Mouse (Mus musculus) intestine, embryonic 16.5 days (tissue): Measurements from ENCODE around the gene Capn7. TPM values are rescaled to one million over a fixed set of nuclear protein-coding genes. Genes with fewer than 3 reads are reported as not detected.

Experiments used
- ATAC-seq: fragments of 200-750 bp; cut with Nextera tagmentation; 2 replicates; pipeline ENCODE4 v1.8.0; 2017; ENCODE audit warnings: moderate TSS enrichment, moderate library complexity
- H3K27ac ChIP-seq: fragments of 300-500 bp; sonication (generic); 2 replicates; pipeline ENCODE4 v1.5.1; 2014; ENCODE audit warnings: mild to moderate bottlenecking, low read length
- H3K27me3 ChIP-seq: fragments of 300-500 bp; sonication (generic); replicated peaks from 2 replicates; pipeline ENCODE4 v1.6.1; 2014; ENCODE audit warnings: low read length, control low read depth, mixed read lengths; ENCODE audit not compliant: control insufficient read depth, insufficient read depth
- H3K36me3 ChIP-seq: fragments of 300-500 bp; sonication (generic); 2 replicates; pipeline ENCODE4 v1.6.1; 2014; ENCODE audit warnings: low read length, control low read depth; ENCODE audit not compliant: control insufficient read depth, insufficient read depth
- H3K4me1 ChIP-seq: fragments of 300-500 bp; sonication (generic); 2 replicates; pipeline ENCODE4 v1.6.1; 2014; ENCODE audit warnings: low read length, control low read depth, mixed read lengths; ENCODE audit not compliant: control insufficient read depth, insufficient read depth
- H3K4me2 ChIP-seq: fragments of 300-500 bp; sonication (generic); 2 replicates; pipeline ENCODE4 v1.6.1; 2014; ENCODE audit warnings: low read depth, low read length, control low read depth
- H3K4me3 ChIP-seq: fragments of 300-500 bp; sonication (generic); 2 replicates; pipeline ENCODE4 v1.5.1; 2014; ENCODE audit warnings: mild to moderate bottlenecking, low read length
- H3K9ac ChIP-seq: fragments of 300-500 bp; sonication (generic); 2 replicates; pipeline ENCODE4 v1.6.1; 2014; ENCODE audit warnings: low read depth, low read length
- H3K9me3 ChIP-seq: fragments of 300-500 bp; sonication (generic); 2 replicates; pipeline ENCODE4 v1.6.1; 2016; ENCODE audit warnings: low read length, control low read depth; ENCODE audit not compliant: control insufficient read depth
- WGBS: fragments of 180-500 bp; shearing (Covaris S2); extraction: QIAGEN DNeasy Blood & Tissue Kit; methylation state at CpG from one replicate; pipeline ENCODE4 v1.1.7; 2014; 5-methylcytosine and 5-hydroxymethylcytosine counted together
- polyA plus RNA-seq: library from polyadenylated mRNA; unstranded; fragments of >200 nt; fragmentation: Nextera tagmentation; extraction: Ambion mirVana; gene quantifications from 2 replicates; pipeline ENCODE4 v1.2.1, GENCODE M21; 2015

Gene Capn7
- polyA plus RNA-seq: 31.7 and 32.8 TPM in 2 replicates

DNA sequence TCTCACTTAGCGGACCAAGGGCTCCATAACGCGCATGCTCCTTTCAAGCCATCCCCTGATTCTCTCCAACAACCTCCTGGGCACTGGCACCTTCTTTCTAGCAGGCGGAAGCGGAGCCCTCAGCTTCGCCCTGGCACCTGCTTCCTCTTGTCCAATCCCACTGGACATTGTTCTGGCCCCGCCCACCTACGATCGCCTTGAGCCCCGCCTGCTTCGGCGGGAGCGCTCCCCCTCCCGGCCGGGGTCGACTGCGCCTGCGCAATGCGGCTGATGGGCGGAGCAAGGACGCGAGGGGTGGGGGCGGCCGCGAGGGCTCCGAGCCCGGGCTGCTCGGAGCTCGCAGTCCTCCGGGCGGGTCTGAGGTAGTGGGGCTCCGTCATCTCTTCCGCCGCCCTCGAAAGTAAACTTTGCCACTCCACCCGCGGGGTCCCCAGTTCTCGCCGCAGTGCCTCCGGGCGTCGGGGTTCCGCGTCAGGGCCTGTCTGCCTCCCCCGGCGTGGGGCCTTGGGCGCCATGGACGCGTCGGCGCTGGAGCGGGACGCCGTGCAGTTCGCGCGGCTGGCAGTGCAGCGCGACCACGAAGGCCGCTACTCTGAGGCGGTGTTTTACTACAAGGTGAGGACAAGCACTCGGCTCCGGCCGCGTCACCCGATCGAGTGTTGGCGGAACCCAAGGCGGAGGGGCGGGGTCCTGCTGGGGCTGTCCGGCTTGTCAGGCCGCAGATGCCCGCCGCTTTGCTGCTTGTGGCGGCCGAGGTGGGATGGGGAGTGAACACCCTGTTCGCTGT, at the start of gene Capn7:
Gene Capn7 (plus strand): TSS at position 270 of the 787 bp plus-strand sequence.
- H3K36me3 ChIP-seq: no peaks in the 10 kb centered on the region
- H3K4me3 ChIP-seq: peak within 1 kb of the TSS; percentile 87
- H3K4me1 ChIP-seq: 0 out of 2 replicates have a peak, but pooled peaks cover 2% of the 10 kb centered on the region
- no peaks in the 10 kb centered on the region for H3K9me3 ChIP-seq
- H3K27ac ChIP-seq: peak within 1 kb of the TSS; percentile 96
- ATAC-seq: peak; percentile 98
- peak within 1 kb of the TSS; percentile 90 for H3K9ac ChIP-seq
- under 1% methylated on average over 78 of the region's 78 CpGs for WGBS
- H3K27me3 ChIP-seq: no peaks in the 10 kb centered on the region
- peak within 1 kb of the TSS; percentile 80 for H3K4me2 ChIP-seq

DNA sequence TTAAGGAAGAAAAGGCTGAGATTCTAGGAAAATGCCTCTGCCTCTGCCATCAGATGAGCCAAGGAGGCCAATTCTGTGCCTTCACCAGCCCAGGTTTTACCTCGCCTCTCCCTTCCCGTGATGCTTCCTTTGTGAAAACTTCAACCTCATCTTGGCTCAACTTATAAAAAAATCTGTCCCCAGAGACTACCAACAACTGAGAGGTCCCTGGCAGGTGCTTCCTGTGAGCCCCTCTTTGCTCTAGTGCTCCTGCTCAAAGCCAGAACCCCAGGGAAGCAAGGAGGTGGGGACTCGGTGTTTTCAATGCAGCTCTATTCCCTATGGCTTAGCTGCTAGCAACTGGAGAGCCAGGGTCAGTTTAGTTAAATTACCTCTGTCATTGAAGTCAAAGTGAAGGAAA, 23.2 kb upstream of the Capn7 start:
- Histone ChIP-seq H3K27ac (no peak overlapping the region), H3K4me3 (no peak overlapping the region), H3K4me2 (no peak overlapping the region), H3K27me3 (no peaks in the 10 kb centered on the region), H3K4me1 (no peaks in the 10 kb centered on the region), H3K9me3 (no peaks in the 10 kb centered on the region), H3K36me3 (no peaks in the 10 kb centered on the region), H3K9ac (no peak overlapping the region)
- 61% methylated on average over 3 of the region's 3 CpGs for WGBS
- ATAC-seq: no peak

DNA sequence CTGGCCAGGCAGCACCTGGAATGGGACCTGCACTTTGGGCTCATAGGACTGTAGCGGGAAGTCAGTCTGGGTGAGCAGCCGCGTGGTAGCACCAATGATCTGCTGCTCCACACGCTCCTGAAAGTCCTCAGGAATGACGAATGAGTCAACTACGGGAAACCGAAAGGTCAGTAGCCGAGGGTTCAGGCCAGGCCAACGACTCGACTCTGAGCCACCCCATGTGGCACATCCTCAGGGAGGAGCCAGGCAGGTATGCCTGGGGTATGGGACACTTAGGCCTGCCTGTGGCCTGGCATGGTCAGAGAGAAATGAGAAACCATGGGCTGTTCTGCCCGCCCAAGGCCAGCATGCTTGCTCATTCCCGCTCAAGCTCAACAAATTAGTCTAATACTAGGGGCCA, 19.8 kb upstream of the Capn7 start:
- Histone ChIP-seq H3K4me3 (no peak overlapping the region), H3K9me3 (no peaks in the 10 kb centered on the region), H3K4me2 (no peak overlapping the region), H3K4me1 (no peaks in the 10 kb centered on the region), H3K27me3 (no peaks in the 10 kb centered on the region), H3K27ac (no peak overlapping the region), H3K9ac (no peak overlapping the region), H3K36me3 (no peaks in the 10 kb centered on the region)
- no peak for ATAC-seq
- WGBS: 61% methylated on average over 12 of the region's 12 CpGs

DNA sequence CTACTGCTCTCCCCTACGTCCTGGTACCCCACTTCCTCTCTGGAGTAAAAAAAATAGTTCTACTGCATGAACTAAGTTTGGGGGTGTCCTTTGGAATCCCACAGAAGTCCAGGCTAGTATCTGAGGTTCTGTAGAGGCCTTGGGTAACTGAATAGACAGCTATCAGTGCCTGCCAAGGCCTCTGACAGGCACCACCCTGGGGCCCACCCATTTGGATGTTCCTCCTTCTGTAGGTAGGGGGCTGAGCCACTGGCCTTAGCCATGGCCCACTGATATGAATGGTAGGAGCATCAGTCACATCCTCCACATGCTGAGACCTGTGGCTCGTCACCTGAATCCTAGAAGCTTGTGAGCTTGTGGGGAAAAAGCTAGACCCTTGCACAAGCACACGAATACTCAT, 18.7 kb upstream of the Capn7 start:
- ATAC-seq: no peak

DNA sequence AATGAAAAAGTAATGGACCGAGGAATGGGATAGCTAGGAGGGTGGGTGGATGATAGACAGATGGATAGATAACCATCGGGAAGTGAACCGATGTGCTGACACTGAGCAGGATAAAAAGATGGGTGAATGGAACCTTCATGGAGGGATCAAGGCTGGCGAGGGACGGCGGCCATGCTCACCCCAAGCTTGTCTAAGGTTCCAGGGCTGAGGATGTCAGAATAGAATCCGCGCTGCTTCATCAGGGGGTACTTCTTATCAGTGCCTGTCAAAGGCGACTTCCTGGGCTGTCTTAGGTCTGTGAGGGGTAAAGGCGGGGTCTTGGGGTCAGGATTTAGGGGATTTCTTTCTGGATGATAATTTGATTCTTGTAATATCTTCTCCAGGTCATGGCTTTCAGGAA, 16.9 kb upstream of the Capn7 start:
- Histone ChIP-seq H3K4me1 (0 out of 2 replicates have a peak, but pooled peaks cover 4% of the 10 kb centered on the region), H3K4me2 (no peak overlapping the region), H3K27ac (no peak overlapping the region), H3K27me3 (no peaks in the 10 kb centered on the region), H3K9ac (no peak overlapping the region), H3K4me3 (no peak overlapping the region), H3K9me3 (no peaks in the 10 kb centered on the region), H3K36me3 (no peaks in the 10 kb centered on the region)
- ATAC-seq: no peak
- 80% methylated on average over 10 of the region's 10 CpGs for WGBS

More for the DNA sequence above, 18.7 kb upstream of the Capn7 start:
- H3K4me1 ChIP-seq: no peaks in the 10 kb centered on the region
- 75% methylated on average over 3 of the region's 3 CpGs for WGBS
- H3K9me3 ChIP-seq: no peaks in the 10 kb centered on the region
- no peaks in the 10 kb centered on the region for H3K36me3 ChIP-seq
- no peak overlapping the region for H3K27ac ChIP-seq
- H3K4me2 ChIP-seq: no peak overlapping the region
- no peaks in the 10 kb centered on the region for H3K27me3 ChIP-seq
- H3K4me3 ChIP-seq: no peak overlapping the region
- no peak overlapping the region for H3K9ac ChIP-seq

DNA sequence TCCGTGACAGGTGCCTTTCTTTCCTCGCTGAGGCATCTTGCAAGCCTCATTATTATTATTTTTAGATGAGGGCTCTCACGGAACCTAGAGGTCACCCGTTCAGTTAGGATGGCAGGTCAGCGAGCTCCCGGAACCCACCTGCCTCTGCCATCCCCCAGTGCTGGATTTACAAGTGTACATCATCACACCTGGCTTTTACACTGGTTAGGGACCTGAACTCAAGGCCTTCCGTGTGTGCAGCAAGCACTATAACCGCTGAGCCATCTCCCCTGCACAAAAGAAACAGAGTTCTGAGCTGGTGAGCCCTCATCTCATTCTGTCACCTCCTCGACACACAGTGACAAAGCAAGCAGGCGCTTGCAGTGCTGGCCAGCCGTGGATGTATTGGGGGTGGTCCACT, 15.3 kb upstream of the Capn7 start:
- Histone ChIP-seq H3K4me2 (no peak overlapping the region), H3K27ac (no peak overlapping the region), H3K36me3 (no peaks in the 10 kb centered on the region), H3K4me3 (no peak overlapping the region), H3K4me1 (0 out of 2 replicates have a peak, but pooled peaks cover 4% of the 10 kb centered on the region), H3K9me3 (no peaks in the 10 kb centered on the region), H3K9ac (no peak overlapping the region), H3K27me3 (no peaks in the 10 kb centered on the region)
- WGBS: 89% methylated on average over 11 of the region's 11 CpGs
- no peak for ATAC-seq

DNA sequence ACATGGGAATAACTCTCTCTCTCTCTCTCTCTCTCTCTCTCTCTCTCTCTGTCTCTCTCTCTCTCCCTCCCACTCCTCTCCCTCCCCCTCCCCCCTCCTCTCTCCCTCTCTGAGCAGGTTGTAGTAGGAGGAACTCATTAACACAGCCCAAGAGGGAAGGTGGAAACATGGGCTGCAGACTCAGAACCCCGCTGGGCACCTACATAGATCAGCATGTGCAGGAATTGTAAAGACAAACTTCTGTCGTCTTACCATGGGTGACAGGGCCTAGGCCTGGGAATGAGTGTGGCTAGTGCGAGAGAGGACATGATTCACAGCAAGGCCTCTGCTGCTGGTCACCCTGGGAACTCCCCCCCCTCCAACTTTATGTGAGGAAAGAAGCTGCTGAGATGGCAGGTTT, 14.2 kb upstream of the Capn7 start:
- H3K36me3 ChIP-seq: no peaks in the 10 kb centered on the region
- no peak overlapping the region for H3K27ac ChIP-seq
- no peak for ATAC-seq
- H3K4me2 ChIP-seq: no peak overlapping the region
- H3K9ac ChIP-seq: no peak overlapping the region
- 0 out of 2 replicates have a peak, but pooled peaks cover 4% of the 10 kb centered on the region for H3K4me1 ChIP-seq
- no peaks in the 10 kb centered on the region for H3K9me3 ChIP-seq
- 83% methylated on average over 3 of the region's 3 CpGs for WGBS
- H3K27me3 ChIP-seq: no peaks in the 10 kb centered on the region
- H3K4me3 ChIP-seq: no peak overlapping the region

DNA sequence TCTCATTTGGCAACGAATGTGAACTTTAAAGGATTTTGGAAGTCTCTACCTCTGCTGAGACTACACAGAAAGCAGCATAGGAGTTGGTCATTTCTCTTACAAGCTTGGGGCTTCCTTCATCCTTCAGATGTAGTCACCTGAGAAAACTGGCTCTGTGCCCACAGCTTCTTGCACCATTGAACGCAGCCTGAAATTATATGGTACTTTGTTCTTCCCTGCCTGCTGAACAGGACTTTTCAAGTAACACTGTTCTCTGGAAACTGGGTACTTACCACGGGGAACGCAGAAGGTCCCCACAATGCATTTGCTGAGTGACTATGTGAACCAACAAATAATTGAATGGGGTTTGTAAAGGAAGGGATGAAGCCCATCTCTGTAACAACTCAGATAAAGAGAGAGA, 13.2 kb upstream of the Capn7 start:
- no peaks in the 10 kb centered on the region for H3K27me3 ChIP-seq
- no peak for ATAC-seq
- H3K4me1 ChIP-seq: 0 out of 2 replicates have a peak, but pooled peaks cover 4% of the 10 kb centered on the region
- H3K9ac ChIP-seq: no peak overlapping the region
- no peaks in the 10 kb centered on the region for H3K36me3 ChIP-seq
- H3K27ac ChIP-seq: no peak overlapping the region
- no peaks in the 10 kb centered on the region for H3K9me3 ChIP-seq
- no peak overlapping the region for H3K4me3 ChIP-seq
- WGBS: 70% methylated on average over 4 of the region's 4 CpGs
- H3K4me2 ChIP-seq: peak overlapping the region; percentile 70

DNA sequence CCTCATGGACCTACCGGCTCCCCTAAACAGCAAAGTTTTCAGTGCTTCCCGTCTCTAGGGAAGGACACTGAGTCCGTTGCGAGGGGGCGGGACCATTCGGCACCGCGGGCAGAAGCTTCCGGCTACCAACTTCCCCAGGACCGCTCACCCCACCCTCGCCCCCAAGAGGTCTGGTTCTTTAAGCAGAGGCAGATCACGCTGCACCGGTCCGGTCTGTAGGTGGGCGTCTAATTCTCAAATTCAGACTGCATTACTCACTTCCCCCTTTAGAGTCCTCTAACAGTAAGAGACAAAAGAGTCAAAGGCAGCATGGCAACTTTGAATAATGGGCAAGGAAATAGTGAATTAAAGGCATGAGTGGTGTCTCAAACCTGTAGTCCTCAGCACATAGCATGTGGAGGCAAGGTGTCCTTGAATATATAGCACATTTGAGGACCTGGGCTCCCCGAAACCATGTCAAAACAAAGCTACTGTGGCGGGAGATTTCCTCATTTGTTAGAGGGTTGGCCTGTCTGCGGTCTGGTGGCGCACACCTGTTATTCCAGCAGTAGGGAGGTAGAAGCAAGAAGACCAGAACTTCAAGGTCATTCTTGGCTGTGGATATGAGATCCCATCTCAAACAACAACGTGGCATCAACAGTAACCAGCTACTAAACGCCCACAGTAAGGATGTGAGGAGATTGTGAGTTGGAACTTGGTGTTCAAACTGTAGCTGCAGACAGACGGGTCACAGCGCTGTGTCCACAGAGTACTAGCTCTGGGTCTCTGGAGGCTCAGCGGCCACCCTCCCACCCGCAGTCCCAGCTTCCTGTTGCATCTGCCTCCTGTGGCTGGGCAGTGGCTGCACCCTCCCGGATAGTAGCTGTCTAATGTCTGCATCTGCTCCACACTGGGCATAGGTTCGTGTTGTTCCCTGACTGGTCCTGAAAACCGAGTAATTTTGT, 12.3 kb upstream of the Capn7 start, which contains the start of gene Dnah1:
Gene Dnah1 (minus strand): TSS at position 48 of the 944 bp plus-strand sequence.
- H3K9me3 ChIP-seq: no peaks in the 10 kb centered on the region
- 29% methylated on average over 28 of the region's 28 CpGs for WGBS
- H3K4me1 ChIP-seq: 0 out of 2 replicates have a peak, but pooled peaks cover 4% of the 10 kb centered on the region
- ATAC-seq: peak; percentile 68
- peak within 1 kb of the TSS; percentile 56 for H3K9ac ChIP-seq
- H3K27me3 ChIP-seq: no peaks in the 10 kb centered on the region
- peak within 1 kb of the TSS; percentile 70 for H3K4me2 ChIP-seq
- H3K27ac ChIP-seq: no peak within 1 kb of the TSS
- peak within 1 kb of the TSS; percentile 44 for H3K4me3 ChIP-seq
- no peaks in the 10 kb centered on the region for H3K36me3 ChIP-seq
